Mouse (Mus musculus) limb, embryonic 14.5 days (tissue): Measurements from ENCODE around the gene Olfr1291-ps1. TPM values are rescaled to one million over a fixed set of nuclear protein-coding genes. Genes with fewer than 3 reads are reported as not detected.

ENCODE experiments used
- ATAC-seq: fragments of 200-750 bp; cut with Nextera tagmentation; 2 replicates; pipeline ENCODE4 v1.8.0; 2017; ENCODE audit warnings: low read depth, moderate number of reproducible peaks, moderate TSS enrichment; ENCODE audit not compliant: low FRiP score
- DNase-seq: peaks from one replicate; pipeline ENCODE4 v3.0.0-alpha.2; 2015; ENCODE audit warnings: low spot score
- H3K27ac ChIP-seq: fragments of 300-500 bp; sonication (generic); replicated peaks from 2 replicates; pipeline ENCODE4 v1.5.1; 2014; ENCODE audit warnings: low read depth, mild to moderate bottlenecking, low read length, moderate library complexity, mixed read lengths
- H3K27me3 ChIP-seq: fragments of 300-500 bp; sonication (generic); 2 replicates; pipeline ENCODE4 v1.6.1; 2014; ENCODE audit warnings: low read length, mixed read lengths; ENCODE audit not compliant: control insufficient read depth, insufficient read depth
- H3K36me3 ChIP-seq: fragments of 300-500 bp; sonication (generic); 2 replicates; pipeline ENCODE4 v1.6.1; 2014; ENCODE audit warnings: mild to moderate bottlenecking, low read length, moderate library complexity, mixed read lengths; ENCODE audit not compliant: control insufficient read depth, insufficient read depth
- H3K4me1 ChIP-seq: fragments of 300-500 bp; sonication (generic); 2 replicates; pipeline ENCODE4 v1.6.1; 2014; ENCODE audit warnings: antibody characterized with exemption, low read length, mixed read lengths; ENCODE audit not compliant: control insufficient read depth, insufficient read depth
- H3K4me2 ChIP-seq: fragments of 300-500 bp; sonication (generic); replicated peaks from 2 replicates; pipeline ENCODE4 v1.6.1; 2014; ENCODE audit warnings: low read depth, mild to moderate bottlenecking, low read length, moderate library complexity; ENCODE audit not compliant: severe bottlenecking
- H3K4me3 ChIP-seq: fragments of 300-500 bp; sonication (generic); replicated peaks from 2 replicates; pipeline ENCODE4 v1.5.1; 2014; ENCODE audit warnings: low read length
- H3K9ac ChIP-seq: fragments of 300-500 bp; sonication (generic); 2 replicates; pipeline ENCODE4 v1.6.1; 2014; ENCODE audit warnings: mild to moderate bottlenecking, low read depth, low read length, moderate library complexity; ENCODE audit not compliant: severe bottlenecking
- H3K9me3 ChIP-seq: fragments of 300-500 bp; sonication (generic); 2 replicates; pipeline ENCODE4 v1.6.1; 2016; ENCODE audit warnings: low read length; ENCODE audit not compliant: control insufficient read depth
- POLR2A ChIP-seq: fragments of 200-500 bp; IDR thresholded peaks from 2 replicates; pipeline ENCODE4 v1.8.0; 2012; ENCODE audit warnings: inconsistent platforms, mild to moderate bottlenecking, moderate library complexity, borderline replicate concordance; ENCODE audit not compliant: insufficient read depth, insufficient read length; ENCODE audit errors: extremely low read depth
- WGBS: fragments of 180-500 bp; shearing (Covaris S2); extraction: QIAGEN DNeasy Blood & Tissue Kit; methylation state at CpG from one replicate; pipeline ENCODE4 v1.1.7; 2014; 5-methylcytosine and 5-hydroxymethylcytosine counted together
- polyA plus RNA-seq, 2 experiments: library from polyadenylated mRNA; depleted of rRNA in 1 of 2; stranded (reverse) in 1 of 2; unstranded in 1 of 2; fragments of >200 nt; fragmentation: Nextera tagmentation in 1 of 2; extraction: Ambion mirVana in 1 of 2; gene quantifications; 2 replicates each; pipeline versions ENCODE4 v1.2.1 to v1.2.3; 2012 to 2014

Gene Olfr1291-ps1
- polyA plus RNA-seq (2012; rRNA removed) (not detected in 2 replicates), polyA plus RNA-seq (2014; fragmentation: Nextera tagmentation; extraction: Ambion mirVana) (not detected in 2 replicates)

DNA sequence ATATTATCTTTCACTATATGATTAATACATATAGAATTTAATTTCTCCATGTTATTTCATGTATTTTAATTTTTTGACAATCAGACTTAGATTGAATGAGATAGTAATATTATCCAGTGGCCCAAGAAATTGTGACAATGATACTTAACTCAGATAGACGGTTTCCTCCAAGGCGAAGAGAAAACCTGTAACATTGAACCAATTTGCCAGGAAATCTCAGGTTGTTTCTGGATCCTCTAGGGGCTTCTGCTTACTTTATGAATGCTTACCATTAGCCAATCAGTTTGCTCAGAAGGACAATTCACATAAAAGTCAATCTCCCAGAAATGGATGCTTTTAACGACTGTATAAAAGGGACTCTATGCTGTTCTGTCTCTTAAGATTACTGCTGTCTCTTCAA is at the start of gene Olfr1291-ps1:
Olfr1291-ps1 (plus strand) TSS at position 301 of the 400 bp plus-strand sequence.
- H3K4me3 ChIP-seq, result no peak within 1 kb of the TSS
- H3K4me2 ChIP-seq, result no peak within 1 kb of the TSS
- H3K36me3 ChIP-seq, result no peaks in the 10 kb centered on the region
- no peak for TF ChIP-seq POLR2A
- no peak for ATAC-seq
- H3K9me3 ChIP-seq, result no peaks in the 10 kb centered on the region
- WGBS, result 88% methylated on average over 3 of the region's 3 CpGs
- H3K4me1 ChIP-seq, result no peaks in the 10 kb centered on the region
- no peak for DNase-seq
- no peak within 1 kb of the TSS for H3K9ac ChIP-seq
- H3K27me3 ChIP-seq, result no peaks in the 10 kb centered on the region
- H3K27ac ChIP-seq, result no peak within 1 kb of the TSS

DNA sequence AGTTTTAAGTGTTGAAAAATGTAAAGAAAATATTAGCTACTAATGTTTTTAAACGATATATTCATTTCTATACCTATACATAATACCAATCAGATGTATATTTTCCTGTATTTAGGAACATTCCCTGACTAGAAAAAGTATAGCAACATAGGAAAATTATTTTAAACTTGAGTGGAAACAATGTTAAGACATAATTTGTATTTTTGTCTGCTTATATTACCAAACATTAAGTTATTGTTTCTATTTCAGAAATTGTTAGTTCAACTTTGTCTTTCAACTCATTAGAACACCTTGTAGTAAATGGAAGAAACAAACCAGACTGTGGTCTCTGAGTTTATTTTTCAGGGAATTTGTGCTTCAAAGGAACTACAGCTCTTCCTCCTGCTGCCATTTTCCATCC is 48.1 kb upstream of the Olfr1291-ps1 start, which contains the start of gene Olfr1287:
Olfr1287 (plus strand) TSS at position 301 of the 400 bp plus-strand sequence.
- no peak within 1 kb of the TSS for H3K4me3 ChIP-seq
- H3K4me2 ChIP-seq, result no peak within 1 kb of the TSS
- WGBS, result 67% methylated on average over 1 of the region's 1 CpGs
- H3K9me3 ChIP-seq, result no peaks in the 10 kb centered on the region
- ATAC-seq (no peak), DNase-seq (no peak)
- H3K9ac ChIP-seq, result no peak within 1 kb of the TSS
- no peak for TF ChIP-seq POLR2A
- H3K27ac ChIP-seq, result no peak within 1 kb of the TSS
- no peaks in the 10 kb centered on the region for H3K4me1 ChIP-seq
- no peaks in the 10 kb centered on the region for H3K27me3 ChIP-seq
- no peaks in the 10 kb centered on the region for H3K36me3 ChIP-seq

DNA sequence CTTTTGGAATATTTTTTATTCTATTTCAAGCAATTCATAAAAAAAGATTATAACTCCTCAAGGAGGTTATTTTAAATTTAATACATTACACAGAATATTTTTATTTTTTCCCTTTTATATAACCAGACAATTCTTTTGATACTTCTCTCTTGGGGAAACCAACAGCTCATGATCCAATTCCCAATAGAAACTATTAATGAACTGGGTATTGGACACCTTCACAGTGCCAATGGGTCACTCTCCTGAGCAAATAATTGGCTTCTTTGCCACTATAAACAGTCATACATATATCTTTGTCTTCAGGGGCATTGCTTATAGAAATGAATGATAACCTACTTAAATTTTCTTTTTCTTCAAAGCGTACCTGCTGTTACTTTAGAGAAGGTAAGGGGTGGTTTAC is 23.2 kb upstream of the Olfr1291-ps1 start, which contains the start of gene Olfr1288:
Olfr1288 (plus strand) TSS at position 301 of the 400 bp plus-strand sequence.
- H3K27ac ChIP-seq, result no peak within 1 kb of the TSS
- 90% methylated on average over 1 of the region's 1 CpGs for WGBS
- DNase-seq (no peak), ATAC-seq (no peak)
- TF ChIP-seq POLR2A, result no peak
- no peak within 1 kb of the TSS for H3K4me2 ChIP-seq
- no peak within 1 kb of the TSS for H3K9ac ChIP-seq
- H3K4me3 ChIP-seq, result no peak within 1 kb of the TSS
- no peaks in the 10 kb centered on the region for H3K4me1 ChIP-seq
- no peaks in the 10 kb centered on the region for H3K27me3 ChIP-seq
- H3K9me3 ChIP-seq, result no peaks in the 10 kb centered on the region
- no peaks in the 10 kb centered on the region for H3K36me3 ChIP-seq

DNA sequence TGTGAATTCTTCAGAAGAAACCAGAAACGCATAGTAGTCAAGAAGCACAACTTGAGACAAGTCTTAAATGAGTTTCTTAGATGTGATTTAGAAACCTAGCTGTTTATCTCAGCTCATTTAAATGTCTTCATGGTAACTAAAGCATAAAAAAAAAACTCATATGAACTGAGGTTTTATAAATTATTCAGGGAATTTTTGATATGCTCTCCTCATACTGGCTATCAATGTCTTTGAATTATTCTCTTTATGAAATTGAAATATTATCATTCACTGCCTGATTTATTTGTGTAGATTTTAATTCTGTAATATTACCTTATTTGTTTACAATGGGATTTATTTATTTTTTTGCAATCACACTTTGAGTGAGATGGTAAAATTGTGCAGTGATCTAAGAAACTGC is 16.5 kb upstream of the Olfr1291-ps1 start, which contains the start of gene Olfr1289:
Olfr1289 (plus strand) TSS at position 301 of the 400 bp plus-strand sequence.
- H3K9me3 ChIP-seq, result no peaks in the 10 kb centered on the region
- ATAC-seq (no peak), DNase-seq (no peak)
- TF ChIP-seq POLR2A, result no peak
- H3K4me1 ChIP-seq, result no peaks in the 10 kb centered on the region
- H3K27me3 ChIP-seq, result no peaks in the 10 kb centered on the region
- WGBS, result 83% methylated on average over 1 of the region's 1 CpGs
- H3K9ac ChIP-seq, result no peak within 1 kb of the TSS
- H3K4me3 ChIP-seq, result no peak within 1 kb of the TSS
- H3K4me2 ChIP-seq, result no peak within 1 kb of the TSS
- no peaks in the 10 kb centered on the region for H3K36me3 ChIP-seq
- no peak within 1 kb of the TSS for H3K27ac ChIP-seq

DNA sequence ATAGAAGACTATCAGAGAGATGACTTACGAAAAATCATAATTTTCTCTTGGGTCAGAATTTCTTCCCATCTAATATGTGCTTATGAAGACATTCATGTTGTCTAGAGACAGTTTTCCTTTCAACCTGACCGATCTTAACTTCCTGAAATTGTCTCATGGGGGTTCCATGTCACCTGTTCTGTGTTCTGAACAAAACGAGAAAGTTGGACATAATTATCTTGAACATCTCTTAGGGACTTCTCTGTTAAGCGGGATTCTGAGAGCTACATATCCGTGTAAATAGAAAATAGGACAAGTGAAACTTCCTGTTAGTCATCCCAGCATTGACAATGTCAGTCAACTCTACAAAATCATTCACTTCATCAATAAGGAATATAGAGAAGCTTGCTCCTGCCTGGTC is 3.3 kb upstream of the Olfr1291-ps1 start, which contains the start of gene Olfr1290:
Olfr1290 (minus strand) TSS at position 101 of the 400 bp plus-strand sequence.
- H3K27ac ChIP-seq, result no peak within 1 kb of the TSS
- no peak for TF ChIP-seq POLR2A
- H3K36me3 ChIP-seq, result no peaks in the 10 kb centered on the region
- no peaks in the 10 kb centered on the region for H3K27me3 ChIP-seq
- no peak within 1 kb of the TSS for H3K4me3 ChIP-seq
- no peaks in the 10 kb centered on the region for H3K4me1 ChIP-seq
- no peak within 1 kb of the TSS for H3K4me2 ChIP-seq
- no peak for ATAC-seq
- no peak for DNase-seq
- no peaks in the 10 kb centered on the region for H3K9me3 ChIP-seq
- WGBS, result 80% methylated on average over 5 of the region's 5 CpGs
- H3K9ac ChIP-seq, result no peak within 1 kb of the TSS
